Mouse (Mus musculus) hematopoietic stem cell, adult 5-6 weeks (primary cell): ENCODE data around the gene Olfr1215. TPM values are rescaled to one million over a fixed set of nuclear protein-coding genes. Genes with fewer than 3 reads are reported as not detected.
"Not testable (repeated sequence)": the region's sequence is repeated elsewhere in the genome, so short reads cannot be mapped to it uniquely, and the experiment has no call there.

Source experiments
- ATAC-seq, 2 experiments: fragments of 125-278 bp in 1 of 2; replicated peaks in 1 of 2; 2 replicates each; pipeline ENCODE4 v1.8.0; 2016 to 2017; ENCODE audit warnings: inconsistent platforms in 2 of 2, mild to moderate bottlenecking in 2 of 2, moderate number of reproducible peaks in 2 of 2, low read depth in 1 of 2, moderate TSS enrichment in 1 of 2; ENCODE audit not compliant: low FRiP score in 2 of 2, poor library complexity in 2 of 2, severe bottlenecking in 2 of 2, insufficient read depth in 1 of 2, low TSS enrichment in 1 of 2
- total RNA-seq: library from RNA; stranded (forward); fragments of 172-1452, 232-1000 nt; gene quantifications from 2 replicates; pipeline ENCODE4 v1.2.3, GENCODE M21; 2017

Olfr1215 gene
- total RNA-seq, result not detected in 2 replicates

GRCm38 (mm10) chr2:89006873-89007272 lies at the start of gene Olfr1215:
Gene Olfr1215, minus strand, starts transcription at chr2:89006973.
- no peak for ATAC-seq

DNA sequence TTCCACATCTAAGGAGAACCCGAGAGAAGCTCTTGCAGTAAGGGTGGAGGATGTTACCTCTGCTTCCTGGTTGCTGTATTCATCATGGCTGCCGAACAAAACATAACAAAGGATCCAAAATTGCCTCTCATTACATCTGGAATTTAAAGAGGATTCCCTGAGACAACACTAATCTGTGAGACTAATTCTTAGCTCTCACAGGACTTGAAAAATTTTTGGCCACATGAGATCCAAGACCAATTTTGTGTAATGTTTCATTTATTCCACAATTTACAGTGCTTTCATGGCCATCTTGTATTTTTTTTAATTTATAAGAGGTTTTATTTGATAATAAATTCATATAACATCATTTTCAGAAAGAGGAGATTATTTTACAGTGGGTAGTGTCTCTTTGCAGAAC lies 25.2 kb upstream of the Olfr1215 start, which contains the start of gene Olfr1217:
Gene Olfr1217 (minus strand): TSS at position 101 of the 400 bp plus-strand sequence.
- ATAC-seq, result no peak

DNA sequence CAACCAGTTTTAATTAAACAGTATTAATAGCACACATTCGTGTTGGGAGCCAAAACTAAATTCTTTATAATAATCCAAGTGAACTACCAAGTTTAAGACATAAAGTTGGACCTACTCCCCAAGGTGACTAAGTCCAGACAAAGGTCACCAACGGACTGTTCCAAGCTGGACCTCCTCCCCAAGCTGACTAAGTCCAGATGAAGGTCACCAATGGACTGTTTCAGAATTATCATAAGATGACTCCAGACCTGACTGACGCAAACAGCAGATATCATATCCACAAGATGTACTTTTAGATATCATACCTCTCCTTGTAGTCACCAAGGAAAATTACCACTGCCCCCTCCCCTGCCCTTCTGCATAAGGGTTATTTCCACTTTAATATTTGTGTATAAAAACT lies 14.7 kb upstream of the Olfr1215 start:
- not testable (repeated sequence) for ATAC-seq

DNA sequence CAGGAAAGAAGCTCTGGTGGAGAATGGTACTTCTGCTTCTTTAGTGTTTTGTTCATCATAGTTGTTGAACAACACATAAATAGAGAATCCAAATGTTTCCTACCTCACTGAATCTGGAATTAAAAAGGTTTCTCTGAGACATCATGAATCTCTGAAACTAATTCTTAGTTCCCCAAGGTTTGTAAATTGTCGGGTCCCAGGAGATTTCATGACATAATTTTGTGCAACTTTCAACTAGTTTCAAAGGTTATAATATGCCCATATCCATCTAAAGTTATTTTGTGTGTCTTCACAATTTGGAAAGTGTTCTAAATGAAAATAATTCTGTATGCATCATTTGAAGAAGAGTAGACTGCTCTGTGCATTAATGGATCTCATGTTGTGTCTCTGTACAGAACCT lies 11.5 kb upstream of the Olfr1215 start, which contains the start of gene Olfr1216:
Gene Olfr1216 (minus strand): TSS at position 101 of the 400 bp plus-strand sequence.
- no peak for ATAC-seq

DNA sequence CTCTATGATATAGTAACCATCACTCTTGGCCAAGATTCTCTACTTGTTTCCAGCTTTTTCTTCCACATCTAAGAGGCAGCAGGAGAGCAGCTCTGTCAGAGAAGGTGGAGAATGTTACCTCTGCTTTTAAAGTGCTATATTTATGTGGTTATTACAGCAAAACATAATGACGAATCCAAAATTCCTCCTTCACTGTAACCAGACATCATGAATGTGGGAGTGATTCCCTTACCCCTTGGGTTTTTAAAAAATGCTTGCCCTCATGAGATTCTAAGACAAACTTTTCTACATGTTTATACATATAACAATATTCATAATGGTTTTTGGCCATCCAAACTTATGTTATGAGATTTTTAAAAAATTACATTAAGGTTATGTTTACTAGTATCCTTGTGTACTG lies 14.2 kb downstream of the Olfr1215 start, which contains the start of gene Olfr1214:
Gene Olfr1214 (minus strand): TSS at position 101 of the 400 bp plus-strand sequence.
- no peak for ATAC-seq

DNA sequence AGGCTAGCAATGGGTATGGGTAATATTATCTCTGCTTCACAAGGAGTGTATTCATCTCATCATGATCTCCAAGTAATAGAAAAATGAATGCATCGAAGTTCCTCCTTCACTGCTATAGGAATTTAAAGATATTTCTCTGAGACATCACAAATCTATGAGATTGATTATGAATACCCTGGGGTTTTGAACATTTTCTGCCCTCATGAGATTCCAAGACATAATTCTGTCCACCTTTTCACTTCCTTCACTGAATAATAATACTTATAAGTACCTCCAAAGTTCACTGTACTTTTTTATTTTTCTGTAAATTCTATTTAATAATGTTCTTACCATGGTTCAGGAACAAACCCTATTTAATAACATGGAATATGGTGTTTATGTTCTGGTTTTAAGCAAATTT lies 26.6 kb downstream of the Olfr1215 start, which contains the start of gene Gm13762:
Gene Gm13762 (minus strand): TSS at position 101 of the 400 bp plus-strand sequence.
- no peak for ATAC-seq

GRCm38 (mm10) chr2:88953669-88954068 lies 53.1 kb downstream of the Olfr1215 start, which contains the start of gene Olfr1212:
Gene Olfr1212, plus strand, starts transcription at chr2:88953969.
- ATAC-seq, result no peak

Other genes starting within 250 kb of the Olfr1215 start
- gene Olfr1199, start 246.5 kb downstream of the Olfr1215 start, total RNA-seq, result not detected in 2 replicates
- gene Olfr1200, start 236.5 kb downstream of the Olfr1215 start, total RNA-seq, result not detected in 2 replicates
- not detected in 2 replicates for gene Olfr1201, start 213.9 kb downstream of the Olfr1215 start, total RNA-seq
- not detected in 2 replicates for gene Olfr1202, start 192.5 kb downstream of the Olfr1215 start, total RNA-seq
- gene Olfr1205, start 177.2 kb downstream of the Olfr1215 start, total RNA-seq, result not detected in 2 replicates
- gene Olfr1204, start 157.7 kb downstream of the Olfr1215 start, total RNA-seq, result not detected in 2 replicates
- gene Olfr1206, start 143.7 kb downstream of the Olfr1215 start, total RNA-seq, result not detected in 2 replicates
- gene Olfr1208, start 104.7 kb downstream of the Olfr1215 start, total RNA-seq, result not detected in 2 replicates
- not detected in 2 replicates for gene Olfr1209, start 91.8 kb downstream of the Olfr1215 start, total RNA-seq
- not detected in 2 replicates for gene Olfr1211, start 68.9 kb downstream of the Olfr1215 start, total RNA-seq
- not detected in 2 replicates for gene Olfr1212, start 53.0 kb downstream of the Olfr1215 start, total RNA-seq
- gene Gm13762, start 26.7 kb downstream of the Olfr1215 start, total RNA-seq, result not detected in 2 replicates
- gene Olfr1214, start 14.3 kb downstream of the Olfr1215 start, total RNA-seq, result not detected in 2 replicates
- not detected in 2 replicates for gene Olfr1216, start 11.4 kb upstream of the Olfr1215 start, total RNA-seq
- not detected in 2 replicates for gene Olfr1217, start 25.1 kb upstream of the Olfr1215 start, total RNA-seq
- not detected in 2 replicates for gene Olfr1218, start 54.2 kb upstream of the Olfr1215 start, total RNA-seq
- not detected in 2 replicates for gene Olfr1219, start 76.5 kb upstream of the Olfr1215 start, total RNA-seq
- not detected in 2 replicates for gene Olfr1220, start 99.9 kb upstream of the Olfr1215 start, total RNA-seq
- not detected in 2 replicates for gene Olfr1221, start 110.3 kb upstream of the Olfr1215 start, total RNA-seq
- not detected in 2 replicates for gene Olfr1222, start 126.1 kb upstream of the Olfr1215 start, total RNA-seq
- gene Olfr1223, start 144.6 kb upstream of the Olfr1215 start, total RNA-seq, result not detected in 2 replicates
- gene Olfr1224-ps1, start 157.1 kb upstream of the Olfr1215 start, total RNA-seq, result not detected in 2 replicates
- not detected in 2 replicates for gene Olfr1225, start 167.7 kb upstream of the Olfr1215 start, total RNA-seq
- not detected in 2 replicates for gene Olfr1226, start 193.1 kb upstream of the Olfr1215 start, total RNA-seq
- gene Olfr1228, start 247.1 kb upstream of the Olfr1215 start, total RNA-seq, result not detected in 2 replicates